Mouse (Mus musculus): ENCODE measurements around the gene Igf1r. TPM values are rescaled to one million over a fixed set of nuclear protein-coding genes. Genes with fewer than 3 reads are reported as not detected.
A peak's percentile ranks its signal among the peaks of the same experiment; 100 is the strongest.

The Igf1r gene
- polyA plus RNA-seq, 1 experiment from 2014 or later, result 29.7 TPM

DNA sequence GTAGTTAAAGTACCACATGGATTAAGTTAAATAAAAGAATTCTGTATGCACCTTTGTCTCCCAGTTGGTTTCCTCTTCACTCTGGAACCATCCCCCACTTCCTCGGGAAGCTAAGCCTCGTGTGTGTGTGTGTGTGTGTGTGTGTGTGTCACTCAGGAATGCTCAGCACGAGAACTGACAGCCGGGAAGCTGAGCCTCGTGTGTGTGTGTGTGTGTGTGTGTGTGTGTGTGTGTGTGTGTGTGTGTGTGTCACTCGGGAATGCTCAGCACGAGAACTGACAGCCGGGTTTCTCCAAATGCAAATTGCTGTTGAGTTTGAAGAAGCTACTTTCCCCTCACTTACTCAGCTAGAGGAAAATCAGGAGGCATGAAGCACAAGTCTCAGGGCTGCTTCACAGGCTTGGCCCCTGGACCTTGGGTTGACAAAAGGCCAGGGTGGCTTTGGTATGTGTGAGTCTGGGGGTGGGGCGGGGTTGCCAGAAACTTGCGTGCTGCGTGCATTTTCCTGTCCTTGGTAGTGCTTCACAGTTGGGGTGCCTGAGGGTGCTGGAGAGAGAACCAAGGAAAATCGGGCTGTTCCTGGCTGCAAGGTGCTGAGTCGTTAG lies 281.1 kb downstream of the Igf1r start:
- WGBS, result 36% methylated on average over 13 of the region's 13 CpGs
- H3K4me2 ChIP-seq (replicated peaks; ENCODE audit: low read depth, low read length), result no peak overlapping the region

GRCm38 (mm10) chr7:68236817-68237216 lies 284.2 kb downstream of the Igf1r start:
- H3K4me1 ChIP-seq (ENCODE audit: control insufficient read depth, insufficient read depth, low read length), result peaks cover 7% of the 10 kb centered on the region; the same call in 1 of the 2 replicates
- no peak overlapping the region for H3K9ac ChIP-seq (ENCODE audit: low read depth, low read length)
- no peaks in the 10 kb centered on the region for H3K27me3 ChIP-seq (ENCODE audit: control insufficient read depth, insufficient read depth, low read length)
- H3K27ac ChIP-seq (ENCODE audit: low read depth, low read length), result no peak overlapping the region
- 0 out of 2 replicates have a peak, but pooled peaks cover under 1% of the 10 kb centered on the region for H3K36me3 ChIP-seq (ENCODE audit: control insufficient read depth, insufficient read depth, low read length)
- no peaks in the 10 kb centered on the region for H3K9me3 ChIP-seq (ENCODE audit: control insufficient read depth, low read length)
- H3K4me3 ChIP-seq (ENCODE audit: low read length), result no peak overlapping the region
- 91% methylated on average over 8 of the region's 8 CpGs for WGBS
- ATAC-seq (ENCODE audit: low FRiP score, low TSS enrichment), result no peak
- no peak overlapping the region for H3K4me2 ChIP-seq (replicated peaks; ENCODE audit: low read depth, low read length)

More for the DNA sequence above, 281.1 kb downstream of the Igf1r start:
- peak; percentile 20; the same call in 1 of the 2 replicates for ATAC-seq (ENCODE audit: low FRiP score, low TSS enrichment)
- H3K27me3 ChIP-seq (ENCODE audit: control insufficient read depth, insufficient read depth, low read length), result no peaks in the 10 kb centered on the region
- no peaks in the 10 kb centered on the region for H3K9me3 ChIP-seq (ENCODE audit: control insufficient read depth, low read length)
- no peak overlapping the region for H3K4me3 ChIP-seq (ENCODE audit: low read length)
- peaks cover 14% of the 10 kb centered on the region for H3K36me3 ChIP-seq (ENCODE audit: control insufficient read depth, insufficient read depth, low read length)
- no peak overlapping the region for H3K9ac ChIP-seq (ENCODE audit: low read depth, low read length)
- H3K4me1 ChIP-seq (ENCODE audit: control insufficient read depth, insufficient read depth, low read length), result peaks cover 7% of the 10 kb centered on the region; the same call in 1 of the 2 replicates
- no peak overlapping the region for H3K27ac ChIP-seq (ENCODE audit: low read depth, low read length)

- H3K27ac ChIP-seq (ENCODE audit: low read depth, low read length), result no peak overlapping the region
- H3K9ac ChIP-seq (ENCODE audit: low read depth, low read length), result no peak overlapping the region
- ATAC-seq (ENCODE audit: low FRiP score, low TSS enrichment), result peak; percentile 61
- H3K27me3 ChIP-seq (ENCODE audit: control insufficient read depth, insufficient read depth, low read length), result no peaks in the 10 kb centered on the region
- H3K4me2 ChIP-seq (replicated peaks; ENCODE audit: low read depth, low read length), result no peak overlapping the region
- 44% methylated on average over 11 of the region's 11 CpGs for WGBS
- H3K4me3 ChIP-seq (ENCODE audit: low read length), result no peak overlapping the region
- H3K4me1 ChIP-seq (ENCODE audit: control insufficient read depth, insufficient read depth, low read length), result 0 out of 2 replicates have a peak, but pooled peaks cover under 1% of the 10 kb centered on the region
- no peaks in the 10 kb centered on the region for H3K9me3 ChIP-seq (ENCODE audit: control insufficient read depth, low read length)
- no peaks in the 10 kb centered on the region for H3K36me3 ChIP-seq (ENCODE audit: control insufficient read depth, insufficient read depth, low read length)
These were observed 286.7 kb downstream of the Igf1r start for GRCm38 (mm10) chr7:68239220-68239827.

GRCm38 (mm10) chr7:68241205-68241604 lies 288.6 kb downstream of the Igf1r start:
- H3K9ac ChIP-seq (ENCODE audit: low read depth, low read length), result no peak overlapping the region
- no peaks in the 10 kb centered on the region for H3K9me3 ChIP-seq (ENCODE audit: control insufficient read depth, low read length)
- H3K4me3 ChIP-seq (ENCODE audit: low read length), result no peak overlapping the region
- no peaks in the 10 kb centered on the region for H3K36me3 ChIP-seq (ENCODE audit: control insufficient read depth, insufficient read depth, low read length)
- no peak for ATAC-seq (ENCODE audit: low FRiP score, low TSS enrichment)
- no peaks in the 10 kb centered on the region for H3K27me3 ChIP-seq (ENCODE audit: control insufficient read depth, insufficient read depth, low read length)
- no peak overlapping the region for H3K27ac ChIP-seq (ENCODE audit: low read depth, low read length)
- H3K4me1 ChIP-seq (ENCODE audit: control insufficient read depth, insufficient read depth, low read length), result no peaks in the 10 kb centered on the region
- WGBS, result 83% methylated on average over 9 of the region's 9 CpGs
- H3K4me2 ChIP-seq (replicated peaks; ENCODE audit: low read depth, low read length), result no peak overlapping the region

DNA sequence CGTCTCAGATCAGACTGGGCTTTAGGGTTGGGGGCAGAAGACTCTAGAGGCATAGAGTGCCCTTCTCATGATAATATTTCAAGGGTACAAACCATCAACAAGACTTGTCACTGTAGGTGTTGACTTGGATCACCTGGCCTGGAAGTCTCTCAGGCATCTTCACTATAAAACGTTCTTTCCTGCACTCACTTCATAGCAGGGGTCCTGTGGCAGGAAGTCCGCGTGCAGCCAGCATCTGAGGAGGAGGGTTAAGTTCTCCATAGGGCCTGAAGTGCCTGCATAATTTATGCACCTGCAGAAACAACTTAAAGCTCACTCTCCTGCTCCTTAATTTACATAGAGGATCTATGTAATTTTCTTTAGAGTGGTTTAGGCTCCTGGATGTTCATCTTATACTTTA lies 293.1 kb downstream of the Igf1r start:
- no peak for ATAC-seq (ENCODE audit: low FRiP score, low TSS enrichment)
- 46% methylated on average over 4 of the region's 4 CpGs for WGBS
- Histone ChIP-seq H3K4me2 (replicated peaks; ENCODE audit: low read depth, low read length) (no peak overlapping the region), H3K9me3 (ENCODE audit: control insufficient read depth, low read length) (peaks cover 4% of the 10 kb centered on the region), H3K4me3 (ENCODE audit: low read length) (no peak overlapping the region), H3K27me3 (ENCODE audit: control insufficient read depth, insufficient read depth, low read length) (no peaks in the 10 kb centered on the region), H3K36me3 (ENCODE audit: control insufficient read depth, insufficient read depth, low read length) (no peaks in the 10 kb centered on the region), H3K4me1 (ENCODE audit: control insufficient read depth, insufficient read depth, low read length) (no peaks in the 10 kb centered on the region), H3K27ac (ENCODE audit: low read depth, low read length) (no peak overlapping the region), H3K9ac (ENCODE audit: low read depth, low read length) (no peak overlapping the region)

DNA sequence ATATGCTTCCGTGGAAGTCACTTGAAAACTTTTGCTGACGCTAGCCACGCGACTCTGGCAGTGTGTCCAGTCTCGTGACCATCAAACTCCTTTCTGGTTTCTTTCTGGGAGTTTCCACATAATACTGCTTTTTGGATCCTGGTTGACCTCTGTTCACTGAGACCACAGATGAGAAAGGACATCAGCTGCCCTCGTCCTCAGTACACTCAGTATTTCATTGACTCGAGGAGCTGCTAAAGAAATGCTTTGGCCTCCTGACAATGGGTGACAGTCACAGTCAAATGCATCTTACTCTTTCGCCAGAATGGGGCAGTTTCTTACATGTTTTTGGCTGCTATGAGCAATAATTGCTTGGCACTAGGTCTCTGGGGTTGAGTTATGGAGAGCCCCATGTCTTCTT lies 293.6 kb downstream of the Igf1r start:
- Histone ChIP-seq H3K4me2 (replicated peaks; ENCODE audit: low read depth, low read length) (no peak overlapping the region), H3K27ac (ENCODE audit: low read depth, low read length) (no peak overlapping the region), H3K4me3 (ENCODE audit: low read length) (no peak overlapping the region), H3K4me1 (ENCODE audit: control insufficient read depth, insufficient read depth, low read length) (no peaks in the 10 kb centered on the region), H3K27me3 (ENCODE audit: control insufficient read depth, insufficient read depth, low read length) (no peaks in the 10 kb centered on the region), H3K9ac (ENCODE audit: low read depth, low read length) (no peak overlapping the region), H3K36me3 (ENCODE audit: control insufficient read depth, insufficient read depth, low read length) (no peaks in the 10 kb centered on the region), H3K9me3 (ENCODE audit: control insufficient read depth, low read length) (peaks cover 4% of the 10 kb centered on the region)
- 58% methylated on average over 8 of the region's 8 CpGs for WGBS
- ATAC-seq (ENCODE audit: low FRiP score, low TSS enrichment), result no peak

GRCm38 (mm10) chr7:68250411-68250810 lies 297.8 kb downstream of the Igf1r start:
- no peak overlapping the region for H3K4me3 ChIP-seq (ENCODE audit: low read length)
- ATAC-seq (ENCODE audit: low FRiP score, low TSS enrichment), result no peak
- no peak overlapping the region for H3K9ac ChIP-seq (ENCODE audit: low read depth, low read length)
- H3K9me3 ChIP-seq (ENCODE audit: control insufficient read depth, low read length), result peaks cover 4% of the 10 kb centered on the region
- H3K4me1 ChIP-seq (ENCODE audit: control insufficient read depth, insufficient read depth, low read length), result no peaks in the 10 kb centered on the region
- no peak overlapping the region for H3K4me2 ChIP-seq (replicated peaks; ENCODE audit: low read depth, low read length)
- no peaks in the 10 kb centered on the region for H3K27me3 ChIP-seq (ENCODE audit: control insufficient read depth, insufficient read depth, low read length)
- WGBS, result 28% methylated on average over 1 of the region's 1 CpGs
- no peak overlapping the region for H3K27ac ChIP-seq (ENCODE audit: low read depth, low read length)
- H3K36me3 ChIP-seq (ENCODE audit: control insufficient read depth, insufficient read depth, low read length), result no peaks in the 10 kb centered on the region

DNA sequence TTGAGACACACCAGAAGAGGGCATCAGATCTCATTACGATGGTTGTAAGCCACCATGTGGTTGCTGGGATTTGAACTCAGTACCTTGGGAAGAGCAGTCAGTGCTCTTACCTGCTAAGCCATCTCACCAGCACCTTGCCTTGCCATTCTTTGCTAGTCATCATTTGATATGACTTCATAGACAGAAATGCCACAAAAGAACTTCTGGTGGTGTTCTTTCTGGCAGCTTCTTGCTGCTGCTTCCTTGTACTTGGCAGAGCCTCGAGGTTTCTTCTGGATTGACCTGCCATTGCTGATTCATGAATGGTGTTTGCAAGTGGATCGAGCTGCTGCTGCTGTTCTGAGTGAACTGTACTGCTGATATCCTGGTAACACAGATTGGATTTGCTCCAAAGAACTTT lies 298.3 kb downstream of the Igf1r start:
- H3K36me3 ChIP-seq (ENCODE audit: control insufficient read depth, insufficient read depth, low read length), result no peaks in the 10 kb centered on the region
- H3K4me2 ChIP-seq (replicated peaks; ENCODE audit: low read depth, low read length), result no peak overlapping the region
- H3K9ac ChIP-seq (ENCODE audit: low read depth, low read length), result no peak overlapping the region
- H3K4me1 ChIP-seq (ENCODE audit: control insufficient read depth, insufficient read depth, low read length), result no peaks in the 10 kb centered on the region
- H3K4me3 ChIP-seq (ENCODE audit: low read length), result no peak overlapping the region
- ATAC-seq (ENCODE audit: low FRiP score, low TSS enrichment), result no peak
- H3K9me3 ChIP-seq (ENCODE audit: control insufficient read depth, low read length), result peaks cover 4% of the 10 kb centered on the region
- no peaks in the 10 kb centered on the region for H3K27me3 ChIP-seq (ENCODE audit: control insufficient read depth, insufficient read depth, low read length)
- no peak overlapping the region for H3K27ac ChIP-seq (ENCODE audit: low read depth, low read length)
- WGBS, result 88% methylated on average over 3 of the region's 3 CpGs

- H3K4me3 ChIP-seq (ENCODE audit: low read length), result no peak overlapping the region
- no peaks in the 10 kb centered on the region for H3K27me3 ChIP-seq (ENCODE audit: control insufficient read depth, insufficient read depth, low read length)
- no peaks in the 10 kb centered on the region for H3K36me3 ChIP-seq (ENCODE audit: control insufficient read depth, insufficient read depth, low read length)
- WGBS, result 80% methylated on average over 2 of the region's 2 CpGs
- no peak overlapping the region for H3K27ac ChIP-seq (ENCODE audit: low read depth, low read length)
- no peak for ATAC-seq (ENCODE audit: low FRiP score, low TSS enrichment)
- no peak overlapping the region for H3K9ac ChIP-seq (ENCODE audit: low read depth, low read length)
- no peak overlapping the region for H3K4me2 ChIP-seq (replicated peaks; ENCODE audit: low read depth, low read length)
- no peaks in the 10 kb centered on the region for H3K9me3 ChIP-seq (ENCODE audit: control insufficient read depth, low read length)
- H3K4me1 ChIP-seq (ENCODE audit: control insufficient read depth, insufficient read depth, low read length), result 0 out of 2 replicates have a peak, but pooled peaks cover 3% of the 10 kb centered on the region
These were observed 305.1 kb downstream of the Igf1r start for GRCm38 (mm10) chr7:68257767-68258166.

Measured in kidney, embryonic 14.5 days (tissue).